Mouse (Mus musculus) liver, postnatal 0 days (tissue): ENCODE data around the gene Atrnl1.

Source experiments
- CTCF ChIP-seq: sonication (generic); IDR thresholded peaks from 2 replicates; pipeline ENCODE4 v1.5.1; 2016; ENCODE audit warnings: antibody characterized with exemption, low read depth
- EP300 ChIP-seq: IDR thresholded peaks from 2 replicates; pipeline ENCODE4 v1.6.1; 2016; ENCODE audit warnings: antibody characterized with exemption, low read depth, mild to moderate bottlenecking

DNA sequence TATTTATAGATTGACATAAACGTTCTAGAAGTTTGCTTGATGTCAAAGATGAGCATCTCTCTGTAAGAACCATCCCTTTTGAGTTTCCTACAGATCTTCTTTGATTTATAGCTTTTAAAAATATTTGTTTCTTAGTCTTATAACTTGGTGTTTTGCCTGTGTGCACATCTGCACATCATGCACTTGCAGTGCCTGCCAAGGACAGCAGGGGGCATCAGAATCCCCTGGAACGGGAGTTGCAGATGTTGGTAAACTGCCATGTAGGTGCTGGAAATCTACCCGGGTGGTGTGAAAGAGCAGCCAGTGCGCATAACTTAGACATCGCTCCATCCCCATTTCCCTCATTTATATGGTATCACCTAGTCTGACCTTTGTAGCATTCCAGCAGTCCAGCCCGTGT is 265.2 kb downstream of the Atrnl1 start:
- peak; percentile 53 for TF ChIP-seq CTCF
- no peak for TF ChIP-seq EP300
